Mouse (Mus musculus) lung, embryonic 15.5 days (tissue): ENCODE data around the gene Abraxas2. TPM values are rescaled to one million over a fixed set of nuclear protein-coding genes. Genes with fewer than 3 reads are reported as not detected.

Experiments used
- ATAC-seq: fragments of 200-750 bp; cut with Nextera tagmentation; 2 replicates; pipeline ENCODE4 v1.8.0; 2017; ENCODE audit warnings: moderate number of reproducible peaks, borderline replicate concordance; ENCODE audit not compliant: low FRiP score, low TSS enrichment; ENCODE audit errors: extremely low read depth
- H3K27ac ChIP-seq: fragments of 300-500 bp; sonication (generic); 2 replicates; pipeline ENCODE4 v1.5.1; 2015; ENCODE audit warnings: moderate library complexity, mild to moderate bottlenecking, inconsistent platforms
- H3K27me3 ChIP-seq: fragments of 300-500 bp; sonication (generic); 2 replicates; pipeline ENCODE4 v1.6.1; 2015; ENCODE audit warnings: inconsistent platforms
- H3K36me3 ChIP-seq: fragments of 300-500 bp; sonication (generic); 2 replicates; pipeline ENCODE4 v1.6.1; 2015; ENCODE audit warnings: inconsistent platforms
- H3K4me1 ChIP-seq: fragments of 300-500 bp; sonication (generic); 2 replicates; pipeline ENCODE4 v1.6.1; 2015; ENCODE audit warnings: inconsistent platforms
- H3K4me2 ChIP-seq: fragments of 300-500 bp; sonication (generic); 2 replicates; pipeline ENCODE4 v1.6.1; 2015; ENCODE audit warnings: inconsistent platforms, mild to moderate bottlenecking, moderate library complexity
- H3K4me3 ChIP-seq: fragments of 300-500 bp; sonication (generic); 2 replicates; pipeline ENCODE4 v1.5.1; 2015; ENCODE audit warnings: mild to moderate bottlenecking, inconsistent platforms
- H3K9ac ChIP-seq: fragments of 300-500 bp; sonication (generic); 2 replicates; pipeline ENCODE4 v1.6.1; 2015; ENCODE audit warnings: inconsistent platforms
- H3K9me3 ChIP-seq: fragments of 300-500 bp; sonication (generic); 2 replicates; pipeline ENCODE4 v1.6.1; 2016; ENCODE audit warnings: inconsistent platforms
- WGBS: fragments of 180-500 bp; shearing (Covaris S2); methylation state at CpG from one replicate; pipeline ENCODE4 v1.1.7; 2015; 5-methylcytosine and 5-hydroxymethylcytosine counted together
- polyA plus RNA-seq: library from polyadenylated mRNA; unstranded; fragments of >200 nt; fragmentation: Nextera tagmentation; extraction: Ambion mirVana; gene quantifications from 2 replicates; pipeline ENCODE4 v1.2.1, GENCODE M21; 2015

Gene Abraxas2
- polyA plus RNA-seq, 1 experiment from 2014 or later, result 34.0 TPM

GRCm38 (mm10) chr7:132890201-132890600, 31.2 kb downstream of the Abraxas2 start:
- H3K36me3 ChIP-seq, result no peaks in the 10 kb centered on the region
- ATAC-seq, result no peak
- H3K4me2 ChIP-seq, result no peak overlapping the region
- H3K4me3 ChIP-seq, result no peak overlapping the region
- H3K27ac ChIP-seq, result no peak overlapping the region
- 90% methylated on average over 5 of the region's 5 CpGs for WGBS
- no peaks in the 10 kb centered on the region for H3K9me3 ChIP-seq
- no peak overlapping the region for H3K9ac ChIP-seq
- H3K27me3 ChIP-seq, result no peaks in the 10 kb centered on the region
- peaks cover 4% of the 10 kb centered on the region; the same call in 1 of the 2 replicates for H3K4me1 ChIP-seq

DNA sequence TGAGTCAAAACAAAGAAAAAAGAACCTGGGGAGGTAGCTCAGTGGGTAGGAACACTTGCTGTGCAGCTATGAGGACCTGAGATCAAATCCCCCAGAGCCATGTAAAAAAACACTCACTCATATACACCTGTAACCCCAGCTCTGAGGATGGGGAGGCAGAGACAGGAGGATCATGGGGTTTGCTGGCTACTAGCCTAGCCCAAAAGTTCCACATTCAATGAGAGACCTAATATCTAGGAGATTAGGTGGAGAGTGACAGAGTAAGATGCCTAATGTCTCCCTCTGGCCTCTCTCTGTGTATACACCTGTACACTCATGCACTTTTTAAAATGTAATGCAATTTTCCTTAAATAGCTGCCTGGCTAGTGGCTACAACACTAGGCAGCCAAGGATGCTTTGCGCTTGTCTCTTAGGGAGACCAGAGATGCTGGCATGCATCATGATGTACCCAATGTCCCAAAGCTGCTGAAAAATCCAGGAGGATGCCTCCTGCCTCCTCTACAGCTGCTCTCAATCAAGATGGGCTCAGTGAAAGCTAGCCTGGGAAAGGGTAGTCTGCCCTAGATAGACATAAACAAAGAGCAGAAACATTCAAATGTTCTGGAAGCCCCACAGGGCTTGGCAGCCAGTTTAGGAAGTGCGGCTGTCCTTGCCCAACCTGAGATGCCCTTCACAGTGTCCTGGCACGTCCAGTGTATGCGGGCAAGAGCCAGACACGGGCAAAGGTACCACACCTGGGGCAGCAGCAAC, 32.7 kb downstream of the Abraxas2 start:
- Histone ChIP-seq H3K9ac (no peak overlapping the region), H3K9me3 (no peaks in the 10 kb centered on the region), H3K27me3 (no peaks in the 10 kb centered on the region), H3K36me3 (no peaks in the 10 kb centered on the region), H3K4me2 (no peak overlapping the region), H3K4me1 (peaks cover 7% of the 10 kb centered on the region; the same call in 1 of the 2 replicates), H3K27ac (no peak overlapping the region), H3K4me3 (no peak overlapping the region)
- 70% methylated on average over 5 of the region's 5 CpGs for WGBS
- no peak for ATAC-seq

DNA sequence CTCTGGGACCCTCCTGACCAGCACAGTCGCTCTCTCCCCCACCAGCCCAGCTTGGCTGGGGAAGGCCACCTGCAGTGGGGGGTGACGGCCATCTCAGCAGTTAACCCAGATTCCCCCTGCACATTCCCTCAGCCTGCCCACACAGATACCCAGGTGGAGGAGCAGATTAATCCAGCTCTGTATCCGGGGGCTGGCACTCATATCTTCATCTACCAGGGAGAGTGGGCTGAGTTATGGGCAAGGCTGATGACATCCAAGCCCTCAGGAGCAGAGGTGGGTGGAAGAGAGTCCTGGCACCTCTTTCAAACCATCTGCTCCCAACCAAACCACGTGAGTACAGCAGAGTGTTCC, 33.3 kb downstream of the Abraxas2 start:
- H3K4me1 ChIP-seq, result peaks cover 7% of the 10 kb centered on the region; the same call in 1 of the 2 replicates
- WGBS, result 54% methylated on average over 4 of the region's 4 CpGs
- H3K36me3 ChIP-seq, result no peaks in the 10 kb centered on the region
- H3K4me2 ChIP-seq, result no peak overlapping the region
- H3K9me3 ChIP-seq, result no peaks in the 10 kb centered on the region
- H3K4me3 ChIP-seq, result no peak overlapping the region
- H3K27me3 ChIP-seq, result no peaks in the 10 kb centered on the region
- no peak overlapping the region for H3K27ac ChIP-seq
- no peak overlapping the region for H3K9ac ChIP-seq
- no peak for ATAC-seq

GRCm38 (mm10) chr7:132892806-132893205, 33.8 kb downstream of the Abraxas2 start:
- H3K4me1 ChIP-seq, result peaks cover 7% of the 10 kb centered on the region; the same call in 1 of the 2 replicates
- no peaks in the 10 kb centered on the region for H3K9me3 ChIP-seq
- H3K27me3 ChIP-seq, result no peaks in the 10 kb centered on the region
- H3K36me3 ChIP-seq, result no peaks in the 10 kb centered on the region
- WGBS, result 56% methylated on average over 7 of the region's 7 CpGs
- no peak overlapping the region for H3K4me2 ChIP-seq
- ATAC-seq, result no peak
- H3K27ac ChIP-seq, result no peak overlapping the region
- no peak overlapping the region for H3K4me3 ChIP-seq
- no peak overlapping the region for H3K9ac ChIP-seq

DNA sequence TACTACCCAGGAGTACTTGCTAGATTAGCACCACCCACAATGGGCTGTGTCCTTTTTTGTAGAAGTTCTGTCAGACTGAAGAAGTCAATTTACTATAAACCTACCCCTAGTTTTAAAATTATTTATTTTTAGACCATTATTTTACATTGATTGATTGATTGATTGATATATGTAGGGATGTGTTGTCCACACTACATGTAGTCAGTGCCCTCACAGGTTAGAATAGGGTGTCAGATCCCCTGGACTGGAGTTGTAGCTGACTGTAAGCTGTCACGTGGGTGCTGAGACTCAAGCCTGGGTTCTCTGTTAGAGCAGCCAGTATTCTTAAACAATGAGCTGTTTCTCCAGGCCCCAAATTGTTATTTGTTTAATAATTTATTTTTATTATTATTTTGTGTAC, 34.3 kb downstream of the Abraxas2 start:
- Histone ChIP-seq H3K27me3 (no peaks in the 10 kb centered on the region), H3K4me1 (peaks cover 7% of the 10 kb centered on the region; the same call in 1 of the 2 replicates), H3K4me2 (no peak overlapping the region), H3K9ac (no peak overlapping the region), H3K9me3 (no peaks in the 10 kb centered on the region), H3K27ac (no peak overlapping the region), H3K36me3 (no peaks in the 10 kb centered on the region), H3K4me3 (no peak overlapping the region)
- 82% methylated on average over 1 of the region's 1 CpGs for WGBS
- no peak for ATAC-seq

- peaks cover 7% of the 10 kb centered on the region; the same call in 1 of the 2 replicates for H3K4me1 ChIP-seq
- ATAC-seq, result peak; percentile 27; the same call in 1 of the 2 replicates
- H3K9me3 ChIP-seq, result no peaks in the 10 kb centered on the region
- WGBS, result 37% methylated on average over 7 of the region's 7 CpGs
- H3K27me3 ChIP-seq, result no peaks in the 10 kb centered on the region
- H3K4me3 ChIP-seq, result no peak overlapping the region
- H3K27ac ChIP-seq, result no peak overlapping the region
- no peak overlapping the region for H3K4me2 ChIP-seq
- no peak overlapping the region for H3K9ac ChIP-seq
- H3K36me3 ChIP-seq, result no peaks in the 10 kb centered on the region
Measured at GRCm38 (mm10) chr7:132894841-132895555, 36.0 kb downstream of the Abraxas2 start.

GRCm38 (mm10) chr7:132896206-132896815, 37.3 kb downstream of the Abraxas2 start:
- no peak overlapping the region for H3K4me2 ChIP-seq
- H3K27me3 ChIP-seq, result no peaks in the 10 kb centered on the region
- WGBS, result 83% methylated on average over 9 of the region's 9 CpGs
- no peak for ATAC-seq
- H3K4me1 ChIP-seq, result peaks cover 10% of the 10 kb centered on the region; the same call in 1 of the 2 replicates
- H3K27ac ChIP-seq, result no peak overlapping the region
- H3K36me3 ChIP-seq, result no peaks in the 10 kb centered on the region
- no peaks in the 10 kb centered on the region for H3K9me3 ChIP-seq
- H3K4me3 ChIP-seq, result no peak overlapping the region
- no peak overlapping the region for H3K9ac ChIP-seq

DNA sequence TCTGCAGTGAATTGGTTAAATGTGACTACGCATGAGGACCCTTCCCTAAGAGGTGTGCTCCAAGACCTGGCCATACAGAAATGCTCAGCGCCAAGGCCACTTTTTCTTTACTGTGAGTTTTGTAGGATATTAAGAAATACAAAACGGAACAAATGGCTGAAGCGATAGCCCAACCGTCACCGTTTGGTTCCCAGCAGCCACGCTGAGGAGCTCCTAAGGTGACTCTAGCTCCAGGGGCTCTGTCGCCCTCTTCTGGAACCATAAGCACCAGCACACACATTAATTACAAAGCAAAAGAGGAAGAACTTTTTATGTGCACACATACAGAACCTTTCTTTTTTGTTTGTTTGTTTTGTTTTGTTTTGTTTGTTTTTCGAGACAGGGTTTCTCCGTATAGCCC, 38.2 kb downstream of the Abraxas2 start:
- H3K4me3 ChIP-seq, result no peak overlapping the region
- H3K9me3 ChIP-seq, result no peaks in the 10 kb centered on the region
- H3K36me3 ChIP-seq, result no peaks in the 10 kb centered on the region
- no peak overlapping the region for H3K9ac ChIP-seq
- 77% methylated on average over 10 of the region's 10 CpGs for WGBS
- no peak overlapping the region for H3K27ac ChIP-seq
- peaks cover 10% of the 10 kb centered on the region; the same call in 1 of the 2 replicates for H3K4me1 ChIP-seq
- no peaks in the 10 kb centered on the region for H3K27me3 ChIP-seq
- ATAC-seq, result no peak
- H3K4me2 ChIP-seq, result no peak overlapping the region

- no peak overlapping the region for H3K4me2 ChIP-seq
- H3K9ac ChIP-seq, result no peak overlapping the region
- ATAC-seq, result no peak
- H3K27me3 ChIP-seq, result no peaks in the 10 kb centered on the region
- no peaks in the 10 kb centered on the region for H3K9me3 ChIP-seq
- H3K4me3 ChIP-seq, result no peak overlapping the region
- 85% methylated on average over 2 of the region's 2 CpGs for WGBS
- H3K4me1 ChIP-seq, result peaks cover 10% of the 10 kb centered on the region; the same call in 1 of the 2 replicates
- H3K27ac ChIP-seq, result no peak overlapping the region
- H3K36me3 ChIP-seq, result no peaks in the 10 kb centered on the region
Measured at GRCm38 (mm10) chr7:132898234-132898633, 39.2 kb downstream of the Abraxas2 start.

GRCm38 (mm10) chr7:132900826-132901531, 42.0 kb downstream of the Abraxas2 start:
- Histone ChIP-seq H3K4me3 (no peak overlapping the region), H3K36me3 (no peaks in the 10 kb centered on the region), H3K9me3 (no peaks in the 10 kb centered on the region), H3K4me2 (no peak overlapping the region), H3K27ac (no peak overlapping the region), H3K9ac (no peak overlapping the region), H3K27me3 (no peaks in the 10 kb centered on the region), H3K4me1 (0 out of 2 replicates have a peak, but pooled peaks cover 4% of the 10 kb centered on the region)
- 36% methylated on average over 2 of the region's 2 CpGs for WGBS
- peak; percentile 57; the same call in 1 of the 2 replicates for ATAC-seq

- 56% methylated on average over 3 of the region's 3 CpGs for WGBS
- ATAC-seq, result no peak
Measured at GRCm38 (mm10) chr7:132903796-132904195, 44.8 kb downstream of the Abraxas2 start.

More at GRCm38 (mm10) chr7:132903796-132904195, 44.8 kb downstream of the Abraxas2 start:
- H3K9ac ChIP-seq, result no peak overlapping the region
- H3K4me1 ChIP-seq, result 0 out of 2 replicates have a peak, but pooled peaks cover 4% of the 10 kb centered on the region
- H3K27me3 ChIP-seq, result no peaks in the 10 kb centered on the region
- no peaks in the 10 kb centered on the region for H3K9me3 ChIP-seq
- H3K27ac ChIP-seq, result no peak overlapping the region
- H3K4me3 ChIP-seq, result no peak overlapping the region
- H3K4me2 ChIP-seq, result no peak overlapping the region
- H3K36me3 ChIP-seq, result no peaks in the 10 kb centered on the region
